In genomic region chr4:86555035-86555707, GRCm38 (mm10) we compare ENCODE assay signal across 8 mouse cellular contexts. TPM values are rescaled to one million over a fixed set of nuclear protein-coding genes. Genes with fewer than 3 reads are reported as not detected.
A peak's percentile ranks its signal among the peaks of the same experiment; 100 is the strongest.
DNase-seq lines count a peak whose midpoint lies in the region; ATAC-seq and TF ChIP-seq lines count a peak whose summit lies in the region.
"Had no signal": no experiment of that assay in that cellular context is flagged by ENCODE, and none has a peak within 500 bp of the region (broad histone marks: within the 10 kb centered on the region; RNA-seq: fewer than 3 reads in every experiment).

No protein-coding gene starts in this region.

- no peaks in the 10 kb centered on the region for H3K9me3 ChIP-seq in liver, embryonic 12.5 days (replicated peaks)
- H3K9me3 ChIP-seq in stomach, postnatal 0 days (ENCODE audit: control insufficient read depth, low read length), result no peaks in the 10 kb centered on the region

- no peaks in the 10 kb centered on the region for H3K36me3 ChIP-seq in liver, adult 2 months (ENCODE audit: control insufficient read depth, insufficient read depth, low read length)
- H3K36me3 ChIP-seq in liver, embryonic 12.5 days, result no peaks in the 10 kb centered on the region
- H3K36me3 ChIP-seq in stomach, postnatal 0 days (ENCODE audit: control insufficient read depth, insufficient read depth, low read length), result no peaks in the 10 kb centered on the region

- no peak overlapping the region for H3K4me2 ChIP-seq in liver, embryonic 12.5 days
- H3K4me2 ChIP-seq in stomach, postnatal 0 days (replicated peaks; ENCODE audit: low read depth), result no peak overlapping the region

- no peaks in the 10 kb centered on the region for H3K27me3 ChIP-seq in liver, adult 2 months (ENCODE audit: control insufficient read depth, insufficient read depth, low read length)
- H3K27me3 ChIP-seq in liver, embryonic 12.5 days (replicated peaks), result 0 out of 2 replicates have a peak, but pooled peaks cover 12% of the 10 kb centered on the region
- no peaks in the 10 kb centered on the region for H3K27me3 ChIP-seq in stomach, postnatal 0 days (ENCODE audit: control insufficient read depth, insufficient read depth, low read length)

- WGBS in liver, adult 2 months, result 18% methylated on average over 6 of the region's 6 CpGs
- WGBS in liver, embryonic 12.5 days (ENCODE audit: insufficient replicate concordance), result 20% methylated on average over 6 of the region's 6 CpGs
- whole genome bisulfite sequencing in stomach, postnatal 0 days, result 21% methylated on average over 6 of the region's 6 CpGs

- H3K79me2 ChIP-seq in liver, adult 2 months (ENCODE audit: control insufficient read depth, insufficient read depth, low read length), result no peaks in the 10 kb centered on the region

- peak; percentile 64 for TF ChIP-seq CTCF in liver, adult 2 months (IDR thresholded peaks at IDR 0.05; ENCODE audit: low read depth, low read length)
- TF ChIP-seq CTCF in stomach, postnatal 0 days (IDR thresholded peaks at IDR 0.05; ENCODE audit: low read depth), result peak; percentile 79

- TF ChIP-seq POLR2A in liver, adult 2 months (IDR thresholded peaks at IDR 0.05; ENCODE audit: extremely low read depth, insufficient read depth, low read length), result no peak

- peak; percentile 58 for DNase-seq in liver, adult 2 months (ENCODE audit: extremely low read depth, low read depth, low spot score)
- peak; percentile 86 for DNase-seq in NIH3T3 (ENCODE audit: low read depth)
- DNase-seq in embryo, embryonic 9.5 days (ENCODE audit: extremely low spot score), result peak; percentile 48
- peak; percentile 40 for DNase-seq in lung, postnatal 10 days
- DNase-seq in stomach, postnatal 0 days (ENCODE audit: low spot score), result no peak
- no peak for DNase-seq in ovary, postnatal 10 days (ENCODE audit: low spot score)

- ATAC-seq in liver, embryonic 12.5 days, result no peak
- ATAC-seq in stomach, postnatal 0 days (ENCODE audit: low FRiP score, low TSS enrichment), result 0 out of 2 replicates have a peak, but pooled peaks have one; percentile 29

- H3K4me1 ChIP-seq in liver, adult 2 months (ENCODE audit: control insufficient read depth, insufficient read depth, low read length), result no peaks in the 10 kb centered on the region
- no peaks in the 10 kb centered on the region for H3K4me1 ChIP-seq in liver, embryonic 12.5 days
- no peaks in the 10 kb centered on the region for H3K4me1 ChIP-seq in stomach, postnatal 0 days (replicated peaks; ENCODE audit: control insufficient read depth, insufficient read depth)

- H3K9ac ChIP-seq in liver, adult 2 months (ENCODE audit: low read depth, low read length), result no peak overlapping the region
- no peak overlapping the region for H3K9ac ChIP-seq in liver, embryonic 12.5 days
- no peak overlapping the region for H3K9ac ChIP-seq in stomach, postnatal 0 days (ENCODE audit: low read length)

- TF ChIP-seq EP300 in stomach, postnatal 0 days (optimal IDR thresholded peaks at IDR 0.05), result no peak

- no peak overlapping the region for H3K27ac ChIP-seq in liver, adult 2 months (replicated peaks; ENCODE audit: insufficient read depth, low read depth, low read length)
- no peak overlapping the region for H3K27ac ChIP-seq in liver, embryonic 12.5 days
- no peak overlapping the region for H3K27ac ChIP-seq in stomach, postnatal 0 days (replicated peaks)

- no peak overlapping the region for H3K4me3 ChIP-seq in liver, adult 2 months (ENCODE audit: insufficient read depth, low read depth, low read length)
- H3K4me3 ChIP-seq in liver, embryonic 12.5 days, result no peak overlapping the region
- no peak overlapping the region for H3K4me3 ChIP-seq in stomach, postnatal 0 days (ENCODE audit: low read depth, low read length)

RNA-seq across cellular contexts. Expression of gene Saxo1, which starts 3.0 kb away (rescaled TPM):
- not detected in 2 replicates for total RNA-seq in liver, adult 2 months (2014; rRNA removed)
- not detected in 2 replicates for polyA plus RNA-seq in liver, adult 2 months (2012; rRNA removed)
- not detected in 2 replicates for polyA plus RNA-seq in liver, embryonic 12.5 days (2016; fragmentation: Nextera tagmentation; extraction: Ambion mirVana)
- not detected in 2 replicates for polyA plus RNA-seq in stomach, postnatal 0 days (2015; fragmentation: Nextera tagmentation; extraction: Ambion mirVana)
- polyA plus RNA-seq: heart, embryonic 16.5 days had no signal

RNA-seq across cellular contexts. Expression of gene Rraga, which starts 20.3 kb away (rescaled TPM):
- total RNA-seq in liver, adult 2 months (2014; rRNA removed), result 18.8 and 21.3 TPM in 2 replicates
- polyA plus RNA-seq in liver, adult 2 months (2012; rRNA removed), result 20.9 and 22.2 TPM in 2 replicates
- polyA plus RNA-seq in liver, embryonic 12.5 days (2016; fragmentation: Nextera tagmentation; extraction: Ambion mirVana), result 29.6 and 30.7 TPM in 2 replicates
- 49.3 and 63.3 TPM in 2 replicates for polyA plus RNA-seq in stomach, postnatal 0 days (2015; fragmentation: Nextera tagmentation; extraction: Ambion mirVana)

RNA-seq across cellular contexts. Expression of gene Haus6, which starts 56.7 kb away (rescaled TPM):
- 2.3 and 2.7 TPM in 2 replicates for total RNA-seq in liver, adult 2 months (2014; rRNA removed)
- polyA plus RNA-seq in liver, adult 2 months (2012; rRNA removed), result 1.1 and 2.1 TPM in 2 replicates
- 20.4 and 21.2 TPM in 2 replicates for polyA plus RNA-seq in liver, embryonic 12.5 days (2016; fragmentation: Nextera tagmentation; extraction: Ambion mirVana)
- 3.4 and 4.4 TPM in 2 replicates for polyA plus RNA-seq in stomach, postnatal 0 days (2015; fragmentation: Nextera tagmentation; extraction: Ambion mirVana)

Comparison
In these comparisons a context has a peak if more than half of its experiments do, and no peak if none do; other contexts are left out.
1. DNase-seq: peak in liver, adult 2 months (single experiment), NIH3T3 (single experiment), embryo, embryonic 9.5 days (single experiment) and lung, postnatal 10 days (single experiment); none in stomach, postnatal 0 days (single experiment) and ovary, postnatal 10 days (single experiment).